ENCODE assay signal across 12 mouse cellular contexts in the genomic region with DNA sequence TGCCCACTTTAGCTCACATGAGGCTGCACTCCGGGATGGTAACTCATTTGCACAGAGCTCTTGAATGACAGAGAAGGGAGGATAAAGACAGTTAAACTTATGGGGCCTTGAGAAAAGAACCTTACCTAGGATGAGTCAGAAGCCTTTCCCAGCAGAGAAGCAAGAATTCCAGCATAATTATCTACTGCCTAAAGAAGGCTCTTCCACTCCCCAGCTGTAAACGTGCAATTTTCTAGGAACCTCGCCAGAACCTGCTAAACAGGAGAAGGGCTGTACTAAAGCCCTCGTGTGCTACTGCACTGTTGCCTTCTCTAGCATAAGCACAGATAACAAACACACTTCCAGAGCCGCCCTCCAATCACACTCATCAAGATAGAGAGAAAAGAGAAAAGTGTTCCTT.
DNase-seq lines count a peak whose midpoint lies in the region; ATAC-seq and TF ChIP-seq lines count a peak whose summit lies in the region.
"Had no signal": no experiment of that assay in that cellular context is flagged by ENCODE, and none has a peak within 500 bp of the region (broad histone marks: within the 10 kb centered on the region; RNA-seq: fewer than 3 reads in every experiment).

No protein-coding gene starts in this region.

- H3K27me3 ChIP-seq in spleen, adult 2 months (ENCODE audit: control insufficient read depth, insufficient read depth, low read length), result no peaks in the 10 kb centered on the region
- H3K27me3 ChIP-seq in intestine, embryonic 15.5 days (replicated peaks), result no peaks in the 10 kb centered on the region
- H3K27me3 ChIP-seq: hindbrain, embryonic 13.5 days had no signal

- TF ChIP-seq POLR2A in spleen, adult 2 months (IDR thresholded peaks at IDR 0.05; ENCODE audit: low read depth, low read length), result no peak

- no peak overlapping the region; the same call in 1 of the 2 replicates for H3K9ac ChIP-seq in intestine, embryonic 15.5 days
- H3K9ac ChIP-seq: hindbrain, embryonic 13.5 days had no signal

- H3K4me3 ChIP-seq in spleen, adult 2 months (ENCODE audit: extremely low read depth, insufficient read depth, insufficient read length), result no peak overlapping the region
- no peak overlapping the region for H3K4me3 ChIP-seq in intestine, embryonic 15.5 days (replicated peaks)
- H3K4me3 ChIP-seq in macrophage (ENCODE audit: inconsistent target), result no peak overlapping the region

- TF ChIP-seq CTCF in spleen, adult 2 months (IDR thresholded peaks at IDR 0.05; ENCODE audit: extremely low read depth, insufficient read depth, insufficient read length, insufficient replicate concordance), result no peak

- H3K9me3 ChIP-seq in intestine, embryonic 15.5 days, result no peaks in the 10 kb centered on the region
- H3K9me3 ChIP-seq: hindbrain, embryonic 13.5 days had no signal

- 55% methylated on average over 5 of the region's 5 CpGs for WGBS in spleen, adult 2 months
- WGBS in intestine, embryonic 15.5 days, result 48% methylated on average over 5 of the region's 5 CpGs
- 57% methylated on average over 5 of the region's 5 CpGs for WGBS in macrophage (ENCODE audit: missing documents)

- no peaks in the 10 kb centered on the region for H3K79me2 ChIP-seq in macrophage (ENCODE audit: inconsistent target)

- no peaks in the 10 kb centered on the region for H3K36me3 ChIP-seq in spleen, adult 2 months (ENCODE audit: control insufficient read depth, insufficient read depth, low read length)
- H3K36me3 ChIP-seq in intestine, embryonic 15.5 days, result no peaks in the 10 kb centered on the region
- no peaks in the 10 kb centered on the region for H3K36me3 ChIP-seq in macrophage (ENCODE audit: inconsistent target)
- H3K36me3 ChIP-seq: hindbrain, embryonic 13.5 days had no signal

- peak; percentile 43 for ATAC-seq in intestine, embryonic 15.5 days

- peaks cover 18% of the 10 kb centered on the region for H3K4me1 ChIP-seq in spleen, adult 2 months (ENCODE audit: control insufficient read depth, insufficient read depth, insufficient read length)
- 0 out of 2 replicates have a peak, but pooled peaks cover 2% of the 10 kb centered on the region for H3K4me1 ChIP-seq in intestine, embryonic 15.5 days (replicated peaks)

- peak overlapping the region; percentile 54 for H3K4me2 ChIP-seq in intestine, embryonic 15.5 days (replicated peaks)

- no peak for DNase-seq in spleen, adult 2 months (ENCODE audit: low read depth in 1 of 2, low spot score in 2 of 2)
- DNase-seq in spleen, adult 18-20 months, result no peak
- peak; percentile 6 for DNase-seq in ZHBTc4 (ENCODE audit: low read depth, low spot score)
- DNase-seq in ovary, adult 18-20 months (ENCODE audit: low spot score), result no peak
- DNase-seq in cerebellum, adult 11-12 months, result no peak
- DNase-seq in layer of hippocampus, adult 9-10 months (ENCODE audit: low spot score), result no peak
- DNase-seq: cerebellum, adult 11 months; kidney, adult 9 months had no signal

- peak overlapping the region; percentile 6; the same call in 1 of the 2 replicates for H3K27ac ChIP-seq in spleen, adult 2 months (ENCODE audit: insufficient read depth, low read length)
- H3K27ac ChIP-seq in intestine, embryonic 15.5 days, result peak overlapping the region; percentile 84; the same call in 1 of the 2 replicates
- peak overlapping the region; percentile 70 for H3K27ac ChIP-seq in macrophage
- H3K27ac ChIP-seq: layer of hippocampus, adult 2 months had no signal

Comparison
In these comparisons a context has a peak if more than half of its experiments do, and no peak if none do; other contexts are left out.
1. H3K27ac ChIP-seq: peak in every context shown above with its lines; median percentile 84 in intestine, embryonic 15.5 days; 70 in macrophage; 6 in spleen, adult 2 months.